Mouse (Mus musculus): ENCODE data around the gene Gga3.

- no peak for TF ChIP-seq EP300 (IDR thresholded peaks at IDR 0.05; ENCODE audit: low read depth)
- TF ChIP-seq CTCF (IDR thresholded peaks at IDR 0.05; ENCODE audit: low read depth), result no peak
Observed at GRCm38 (mm10) chr11:115644308-115644707, 40.5 kb upstream of the Gga3 start.
